Mouse (Mus musculus) kidney, embryonic 14.5 days (tissue): ENCODE results near the gene Cstb. TPM values are rescaled to one million over a fixed set of nuclear protein-coding genes. Genes with fewer than 3 reads are reported as not detected.
A peak's percentile ranks its signal among the peaks of the same experiment; 100 is the strongest.

Experiments
- ATAC-seq: fragments of 200-750 bp; cut with Nextera tagmentation; 2 replicates; pipeline ENCODE4 v1.8.0; 2017; ENCODE audit warnings: moderate number of reproducible peaks, mild to moderate bottlenecking, moderate TSS enrichment, moderate library complexity; ENCODE audit not compliant: low FRiP score, low TSS enrichment
- H3K27ac ChIP-seq: fragments of 300-500 bp; sonication (generic); 2 replicates; pipeline ENCODE4 v1.5.1; 2014; ENCODE audit warnings: low read depth, mild to moderate bottlenecking, low read length, moderate library complexity, mixed read lengths
- H3K27me3 ChIP-seq: fragments of 300-500 bp; sonication (generic); 2 replicates; pipeline ENCODE4 v1.6.1; 2014; ENCODE audit warnings: mild to moderate bottlenecking, low read length; ENCODE audit not compliant: control insufficient read depth, insufficient read depth
- H3K36me3 ChIP-seq: fragments of 300-500 bp; sonication (generic); 2 replicates; pipeline ENCODE4 v1.6.1; 2014; ENCODE audit warnings: low read length, mixed read lengths; ENCODE audit not compliant: control insufficient read depth, insufficient read depth
- H3K4me1 ChIP-seq: fragments of 300-500 bp; sonication (generic); 2 replicates; pipeline ENCODE4 v1.6.1; 2014; ENCODE audit warnings: low read length, mixed read lengths; ENCODE audit not compliant: control insufficient read depth, insufficient read depth
- H3K4me2 ChIP-seq: fragments of 300-500 bp; sonication (generic); replicated peaks from 2 replicates; pipeline ENCODE4 v1.6.1; 2014; ENCODE audit warnings: low read depth, mild to moderate bottlenecking, low read length
- H3K4me3 ChIP-seq: fragments of 300-500 bp; sonication (generic); 2 replicates; pipeline ENCODE4 v1.5.1; 2014; ENCODE audit warnings: mild to moderate bottlenecking, low read length
- H3K9ac ChIP-seq: fragments of 300-500 bp; sonication (generic); 2 replicates; pipeline ENCODE4 v1.6.1; 2014; ENCODE audit warnings: low read depth, mild to moderate bottlenecking, low read length, moderate library complexity
- H3K9me3 ChIP-seq: fragments of 300-500 bp; sonication (generic); 2 replicates; pipeline ENCODE4 v1.6.1; 2016; ENCODE audit warnings: low read length; ENCODE audit not compliant: control insufficient read depth
- WGBS: fragments of 180-500 bp; shearing (Covaris S2); extraction: QIAGEN DNeasy Blood & Tissue Kit; methylation state at CpG from one replicate; pipeline ENCODE4 v1.1.7; 2014; 5-methylcytosine and 5-hydroxymethylcytosine counted together
- polyA plus RNA-seq: library from polyadenylated mRNA; unstranded; fragments of >200 nt; fragmentation: Nextera tagmentation; extraction: Ambion mirVana; gene quantifications from 2 replicates; pipeline ENCODE4 v1.2.1, GENCODE M21; 2014

The Cstb gene
- polyA plus RNA-seq, 1 experiment from 2014 or later = 206 TPM

- no peaks in the 10 kb centered on the region for H3K27me3 ChIP-seq
- H3K4me2 ChIP-seq = no peak overlapping the region
- peaks cover 6% of the 10 kb centered on the region; the same call in 1 of the 2 replicates for H3K4me1 ChIP-seq
- H3K36me3 ChIP-seq = peaks cover 18% of the 10 kb centered on the region
- H3K9me3 ChIP-seq = no peaks in the 10 kb centered on the region
- H3K9ac ChIP-seq = no peak overlapping the region
- H3K27ac ChIP-seq = no peak overlapping the region
- no peak for ATAC-seq
- WGBS = 94% methylated on average over 11 of the region's 11 CpGs
- H3K4me3 ChIP-seq = no peak overlapping the region
Measured at GRCm38 (mm10) chr10:78428070-78428469, 2.6 kb downstream of the Cstb start.

GRCm38 (mm10) chr10:78429180-78429579 is 3.7 kb downstream of the Cstb start:
- Histone ChIP-seq H3K4me2 (no peak overlapping the region), H3K27me3 (no peaks in the 10 kb centered on the region), H3K36me3 (peaks cover 18% of the 10 kb centered on the region), H3K9ac (no peak overlapping the region), H3K4me3 (no peak overlapping the region), H3K9me3 (no peaks in the 10 kb centered on the region), H3K4me1 (peaks cover 6% of the 10 kb centered on the region; the same call in 1 of the 2 replicates), H3K27ac (no peak overlapping the region)
- 92% methylated on average over 5 of the region's 5 CpGs for WGBS
- no peak for ATAC-seq

- no peak for ATAC-seq
- Histone ChIP-seq H3K4me3 (no peak overlapping the region), H3K4me1 (peaks cover 6% of the 10 kb centered on the region; the same call in 1 of the 2 replicates), H3K27ac (no peak overlapping the region), H3K9me3 (no peaks in the 10 kb centered on the region), H3K36me3 (peaks cover 18% of the 10 kb centered on the region), H3K27me3 (no peaks in the 10 kb centered on the region), H3K9ac (no peak overlapping the region), H3K4me2 (no peak overlapping the region)
- 84% methylated on average over 2 of the region's 2 CpGs for WGBS
Measured at GRCm38 (mm10) chr10:78429776-78430175, 4.3 kb downstream of the Cstb start.

- Histone ChIP-seq H3K36me3 (peaks cover 8% of the 10 kb centered on the region), H3K27ac (no peak overlapping the region), H3K4me2 (no peak overlapping the region), H3K27me3 (no peaks in the 10 kb centered on the region), H3K9me3 (no peaks in the 10 kb centered on the region), H3K4me1 (no peaks in the 10 kb centered on the region), H3K4me3 (no peak overlapping the region), H3K9ac (no peak overlapping the region)
- WGBS = 64% methylated on average over 3 of the region's 3 CpGs
- no peak for ATAC-seq
Measured at GRCm38 (mm10) chr10:78432853-78433252, 7.4 kb downstream of the Cstb start.

DNA sequence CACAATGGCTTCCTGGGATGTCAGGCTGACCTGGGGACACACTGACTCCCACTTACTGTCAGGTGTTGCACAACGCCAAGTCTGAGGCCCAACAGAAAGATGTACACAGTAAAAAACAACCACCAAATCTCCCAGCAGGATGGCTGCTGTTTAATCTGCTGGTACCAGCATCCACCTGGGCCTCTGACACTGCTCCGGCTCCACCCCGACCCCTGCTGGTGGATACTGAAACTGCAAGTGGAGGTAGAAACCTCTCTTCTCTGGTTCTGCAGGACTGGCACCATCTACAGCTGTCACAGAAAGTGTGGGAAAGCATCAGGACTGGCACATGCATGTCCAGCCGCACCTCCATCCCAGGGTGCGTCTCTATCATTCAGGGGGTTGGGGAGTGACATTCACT is 12.6 kb downstream of the Cstb start:
- Histone ChIP-seq H3K9me3 (no peaks in the 10 kb centered on the region), H3K4me1 (no peaks in the 10 kb centered on the region), H3K4me2 (no peak overlapping the region), H3K36me3 (peaks cover 3% of the 10 kb centered on the region; the same call in 1 of the 2 replicates), H3K4me3 (no peak overlapping the region), H3K9ac (no peak overlapping the region), H3K27ac (no peak overlapping the region), H3K27me3 (no peaks in the 10 kb centered on the region)
- ATAC-seq = peak; percentile 11; the same call in 1 of the 2 replicates
- WGBS = 8% methylated on average over 5 of the region's 5 CpGs

DNA sequence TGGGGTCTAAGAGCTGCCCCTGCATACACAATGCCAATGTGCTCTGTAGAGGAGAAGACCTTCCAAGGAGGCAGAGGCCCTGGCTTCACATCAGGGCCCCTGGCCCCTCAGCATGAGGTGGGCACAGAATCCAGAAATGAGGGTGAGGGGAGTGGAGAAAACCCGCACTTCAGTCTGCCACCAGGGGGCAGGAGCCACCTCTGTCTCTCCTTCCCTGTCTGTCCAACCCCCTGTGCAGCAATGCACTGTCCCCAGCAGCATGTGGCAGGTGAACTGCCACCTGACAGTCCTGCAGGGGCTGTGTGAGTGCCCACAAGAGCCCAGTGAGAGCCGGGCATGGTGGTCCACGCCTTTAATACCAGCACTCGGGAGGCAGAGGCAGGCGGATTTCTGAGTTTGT is 14.1 kb downstream of the Cstb start:
- H3K4me1 ChIP-seq = no peaks in the 10 kb centered on the region
- 67% methylated on average over 5 of the region's 5 CpGs for WGBS
- no peak overlapping the region for H3K9ac ChIP-seq
- H3K27ac ChIP-seq = no peak overlapping the region
- H3K27me3 ChIP-seq = no peaks in the 10 kb centered on the region
- H3K4me3 ChIP-seq = no peak overlapping the region
- peaks cover 3% of the 10 kb centered on the region; the same call in 1 of the 2 replicates for H3K36me3 ChIP-seq
- H3K9me3 ChIP-seq = no peaks in the 10 kb centered on the region
- no peak for ATAC-seq
- no peak overlapping the region for H3K4me2 ChIP-seq

DNA sequence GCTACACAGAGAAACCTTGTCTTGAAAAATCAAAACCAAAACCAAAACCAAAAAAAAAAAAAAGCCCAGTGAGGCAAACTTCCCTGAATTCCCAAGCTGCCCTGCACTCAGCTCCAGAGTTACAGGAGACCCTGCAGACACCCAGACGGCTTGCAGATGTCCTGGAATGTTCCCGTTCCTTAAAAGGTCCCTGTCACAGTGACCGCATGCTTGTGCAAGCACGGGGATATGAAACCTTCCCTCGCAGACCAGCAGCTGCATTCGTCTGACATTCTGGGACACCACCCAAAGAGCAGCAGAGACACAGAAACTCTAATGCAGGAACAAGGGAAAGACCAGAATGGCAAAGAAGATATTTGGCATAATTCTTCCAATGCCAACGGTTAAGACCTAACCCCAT is 14.5 kb downstream of the Cstb start:
- H3K4me2 ChIP-seq = no peak overlapping the region
- H3K36me3 ChIP-seq = peaks cover 3% of the 10 kb centered on the region; the same call in 1 of the 2 replicates
- no peaks in the 10 kb centered on the region for H3K9me3 ChIP-seq
- H3K9ac ChIP-seq = no peak overlapping the region
- no peak overlapping the region for H3K4me3 ChIP-seq
- no peak for ATAC-seq
- H3K27me3 ChIP-seq = no peaks in the 10 kb centered on the region
- 86% methylated on average over 7 of the region's 7 CpGs for WGBS
- H3K27ac ChIP-seq = no peak overlapping the region
- no peaks in the 10 kb centered on the region for H3K4me1 ChIP-seq

- H3K9ac ChIP-seq = no peak overlapping the region
- no peak overlapping the region for H3K27ac ChIP-seq
- H3K9me3 ChIP-seq = no peaks in the 10 kb centered on the region
- no peak overlapping the region for H3K4me3 ChIP-seq
- no peaks in the 10 kb centered on the region for H3K27me3 ChIP-seq
- ATAC-seq = no peak
- 76% methylated on average over 9 of the region's 9 CpGs for WGBS
- peaks cover 6% of the 10 kb centered on the region; the same call in 1 of the 2 replicates for H3K36me3 ChIP-seq
- H3K4me2 ChIP-seq = no peak overlapping the region
- no peaks in the 10 kb centered on the region for H3K4me1 ChIP-seq
Measured at GRCm38 (mm10) chr10:78440812-78441211, 15.3 kb downstream of the Cstb start.

- H3K27me3 ChIP-seq = no peaks in the 10 kb centered on the region
- peaks cover 6% of the 10 kb centered on the region; the same call in 1 of the 2 replicates for H3K36me3 ChIP-seq
- WGBS = 84% methylated on average over 5 of the region's 5 CpGs
- no peaks in the 10 kb centered on the region for H3K9me3 ChIP-seq
- no peak overlapping the region for H3K4me2 ChIP-seq
- H3K4me3 ChIP-seq = no peak overlapping the region
- no peak overlapping the region for H3K27ac ChIP-seq
- no peaks in the 10 kb centered on the region for H3K4me1 ChIP-seq
- no peak overlapping the region for H3K9ac ChIP-seq
- ATAC-seq = no peak
Measured at GRCm38 (mm10) chr10:78441606-78442005, 16.1 kb downstream of the Cstb start.
